Mouse (Mus musculus): Measurements from ENCODE around the gene Slc20a1.

Gene Slc20a1

GRCm38 (mm10) chr2:129256006-129256405 lies 57.4 kb downstream of the Slc20a1 start:
- DNase-seq, result no peak

DNA sequence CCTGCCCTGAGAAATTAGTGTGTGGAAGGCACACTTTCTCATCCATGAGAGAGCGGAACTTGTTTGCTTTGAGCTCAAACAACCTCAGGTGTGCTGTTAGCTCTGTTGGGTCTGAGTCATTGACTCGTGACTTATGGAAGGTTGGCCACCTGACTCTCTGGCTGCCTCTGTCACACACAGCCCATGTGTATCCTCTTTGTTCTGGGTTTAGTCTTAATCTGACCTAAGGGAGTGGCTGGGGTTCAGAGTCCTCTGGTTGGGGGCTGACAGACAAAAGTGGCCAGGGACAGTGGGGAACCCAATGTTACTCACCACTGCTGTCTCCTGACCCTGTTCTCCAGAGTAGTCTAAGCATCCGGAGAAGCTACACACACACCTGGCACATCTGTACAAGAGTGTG lies 59.5 kb downstream of the Slc20a1 start:
- DNase-seq, result no peak

- DNase-seq, result peak; percentile 82
Measured at GRCm38 (mm10) chr2:129258475-129259211, 60.1 kb downstream of the Slc20a1 start.

DNA sequence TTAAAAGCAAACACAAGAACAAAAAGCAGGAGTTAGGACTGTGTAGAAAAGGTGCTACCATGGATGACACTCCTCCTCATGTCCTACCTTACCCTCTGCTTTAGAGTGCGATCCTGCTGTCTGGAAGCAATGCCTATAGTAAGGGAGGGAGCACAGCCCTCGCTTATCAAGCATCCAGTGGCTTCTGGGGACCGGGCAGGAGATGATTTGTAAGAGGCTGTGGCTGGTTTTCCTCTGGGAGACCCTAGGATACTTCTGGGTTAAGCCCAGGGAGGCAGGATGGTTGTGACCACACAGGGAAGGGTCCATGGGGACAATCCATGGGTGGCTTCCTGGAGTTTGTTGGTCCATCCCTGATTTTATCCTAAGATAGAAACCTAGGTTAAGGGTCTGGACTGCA lies 62.1 kb downstream of the Slc20a1 start:
- no peak for DNase-seq

All from thymus, postnatal 14 days (tissue).